Comparison of ENCODE assay signal across 10 mouse cellular contexts in the genomic region with DNA sequence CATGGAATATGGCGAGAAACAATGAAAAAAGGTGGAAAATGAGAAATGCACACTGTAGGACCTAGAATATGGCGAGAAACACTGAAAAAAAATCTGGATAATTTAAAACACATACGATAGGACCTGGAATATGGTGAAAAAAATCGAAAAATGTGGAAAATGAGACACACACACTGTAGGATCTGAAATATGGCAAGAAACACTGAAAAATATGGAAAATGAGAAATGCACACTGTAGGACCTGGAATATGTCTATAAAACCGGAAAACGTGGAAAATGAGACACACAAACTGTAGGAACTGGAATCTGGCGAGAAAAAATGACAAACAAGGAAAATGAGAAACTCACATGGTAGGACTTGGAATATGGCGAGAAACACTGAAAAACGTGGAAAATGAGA.
DNase-seq lines count a peak whose midpoint lies in the region; ATAC-seq and TF ChIP-seq lines count a peak whose summit lies in the region.
"Had no signal": no experiment of that assay in that cellular context is flagged by ENCODE, and none has a peak within 500 bp of the region (broad histone marks: within the 10 kb centered on the region; RNA-seq: fewer than 3 reads in every experiment).

No protein-coding gene starts in this region.

- no peaks in the 10 kb centered on the region for H3K27me3 ChIP-seq in lung, embryonic 14.5 days (ENCODE audit: insufficient read depth, low read length)
- no peaks in the 10 kb centered on the region for H3K27me3 ChIP-seq in intestine, embryonic 14.5 days (replicated peaks; ENCODE audit: control insufficient read depth, insufficient read depth, low read length)
- H3K27me3 ChIP-seq in neural tube, embryonic 15.5 days (replicated peaks) = no peaks in the 10 kb centered on the region
- H3K27me3 ChIP-seq: megakaryocyte, embryonic 14.5 days had no signal

- no peak overlapping the region for H3K27ac ChIP-seq in lung, embryonic 14.5 days (ENCODE audit: low read depth)
- peak overlapping the region; percentile 46; the same call in 1 of the 2 replicates for H3K27ac ChIP-seq in cortical plate, adult 2 months (ENCODE audit: insufficient read depth, low read length)
- no peak overlapping the region for H3K27ac ChIP-seq in intestine, embryonic 14.5 days (ENCODE audit: low read depth)
- no peak overlapping the region for H3K27ac ChIP-seq in neural tube, embryonic 15.5 days (replicated peaks)

- H3K36me3 ChIP-seq in lung, embryonic 14.5 days (ENCODE audit: insufficient read depth) = no peaks in the 10 kb centered on the region
- no peaks in the 10 kb centered on the region for H3K36me3 ChIP-seq in intestine, embryonic 14.5 days (ENCODE audit: control insufficient read depth, insufficient read depth, low read length)
- H3K36me3 ChIP-seq in neural tube, embryonic 15.5 days = no peaks in the 10 kb centered on the region

- H3K4me2 ChIP-seq in lung, embryonic 14.5 days = no peak overlapping the region
- H3K4me2 ChIP-seq in intestine, embryonic 14.5 days (ENCODE audit: low read length) = no peak overlapping the region
- H3K4me2 ChIP-seq in neural tube, embryonic 15.5 days = no peak overlapping the region

- no peak for TF ChIP-seq POLR2A in cortical plate, adult 2 months (IDR thresholded peaks at IDR 0.05; ENCODE audit: extremely low read depth, insufficient read depth, low read length)

- 74% methylated on average over 9 of the region's 9 CpGs for WGBS in lung, embryonic 14.5 days
- 82% methylated on average over 9 of the region's 9 CpGs for WGBS in intestine, embryonic 14.5 days
- 74% methylated on average over 9 of the region's 9 CpGs for WGBS in neural tube, embryonic 15.5 days

- H3K4me3 ChIP-seq in lung, embryonic 14.5 days (ENCODE audit: low read depth, low read length) = no peak overlapping the region
- no peak overlapping the region for H3K4me3 ChIP-seq in cortical plate, adult 2 months (ENCODE audit: insufficient read depth, low read length)
- H3K4me3 ChIP-seq in intestine, embryonic 14.5 days (ENCODE audit: low read depth, low read length) = no peak overlapping the region
- H3K4me3 ChIP-seq in neural tube, embryonic 15.5 days (replicated peaks) = no peak overlapping the region
- H3K4me3 ChIP-seq: megakaryocyte, embryonic 14.5 days had no signal

- peaks cover 23% of the 10 kb centered on the region for H3K9me3 ChIP-seq in lung, embryonic 14.5 days (ENCODE audit: low read depth, low read length)
- peaks cover 23% of the 10 kb centered on the region for H3K9me3 ChIP-seq in intestine, embryonic 14.5 days (ENCODE audit: control insufficient read depth, low read length)
- H3K9me3 ChIP-seq in neural tube, embryonic 15.5 days (replicated peaks) = peaks cover 36% of the 10 kb centered on the region

- DNase-seq in lung, embryonic 14.5 days = peak; percentile 0
- no peak for DNase-seq in lung, postnatal 36 days
- DNase-seq in intestine, embryonic 14.5 days (ENCODE audit: low spot score) = no peak
- no peak for DNase-seq in frontal cortex, postnatal 10 days (ENCODE audit: low spot score in 2 of 2)
- no peak for DNase-seq in spleen, adult 18-20 months
- DNase-seq: gastrocnemius, postnatal 14 days; thymus, adult 18-20 months had no signal

- no peaks in the 10 kb centered on the region for H3K4me1 ChIP-seq in lung, embryonic 14.5 days (ENCODE audit: insufficient read depth)
- no peaks in the 10 kb centered on the region for H3K4me1 ChIP-seq in cortical plate, adult 2 months (ENCODE audit: control insufficient read depth, insufficient read depth, low read length)
- no peaks in the 10 kb centered on the region for H3K4me1 ChIP-seq in intestine, embryonic 14.5 days (replicated peaks; ENCODE audit: control insufficient read depth, insufficient read depth, low read length)
- no peaks in the 10 kb centered on the region for H3K4me1 ChIP-seq in neural tube, embryonic 15.5 days
- H3K4me1 ChIP-seq: megakaryocyte, embryonic 14.5 days had no signal

- no peak for TF ChIP-seq CTCF in lung, embryonic 14.5 days (IDR thresholded peaks at IDR 0.05; ENCODE audit: low read depth)
- TF ChIP-seq CTCF in cortical plate, adult 2 months (IDR thresholded peaks at IDR 0.05; ENCODE audit: extremely low read depth, insufficient read depth, low read length) = no peak

- H3K9ac ChIP-seq in lung, embryonic 14.5 days = no peak overlapping the region
- H3K9ac ChIP-seq in intestine, embryonic 14.5 days (ENCODE audit: low read length) = no peak overlapping the region
- H3K9ac ChIP-seq in neural tube, embryonic 15.5 days (replicated peaks) = no peak overlapping the region

- ATAC-seq in lung, embryonic 14.5 days (ENCODE audit: insufficient read depth) = no peak
- ATAC-seq in intestine, embryonic 14.5 days (replicated peaks; ENCODE audit: low FRiP score, low TSS enrichment, low read depth) = peak; percentile 62
- peak; percentile 61; the same call in 1 of the 2 replicates for ATAC-seq in neural tube, embryonic 15.5 days (ENCODE audit: low FRiP score)
